Mouse (Mus musculus) C2C12 (cell line): ENCODE data around the gene Prkx.

ENCODE experiments used
- CEBPB ChIP-seq: IDR thresholded peaks from one replicate; pipeline ENCODE4 v1.6.1; 2011; ENCODE audit warnings: low read depth, mild to moderate bottlenecking, control low read depth, moderate library complexity
- CTCF ChIP-seq: IDR thresholded peaks from one replicate; pipeline ENCODE4 v1.5.1; 2011; ENCODE audit not compliant: control insufficient read depth, insufficient read depth, insufficient read length
- MAX ChIP-seq: IDR thresholded peaks from one replicate; pipeline ENCODE4 v1.6.1; 2011; ENCODE audit warnings: mild to moderate bottlenecking, control low read depth
- MYOD1 ChIP-seq: IDR thresholded peaks from one replicate; pipeline ENCODE4 v1.6.1; 2011; ENCODE audit warnings: low read depth; ENCODE audit not compliant: control insufficient read depth, insufficient read length
- MYOG ChIP-seq: IDR thresholded peaks from one replicate; pipeline ENCODE4 v1.6.1; 2011; ENCODE audit not compliant: control insufficient read depth, insufficient read length; ENCODE audit errors: extremely low read depth
- USF1 ChIP-seq: IDR thresholded peaks from one replicate; pipeline ENCODE4 v1.6.1; 2011; ENCODE audit warnings: low read depth, mild to moderate bottlenecking, control low read depth, moderate library complexity

- TF ChIP-seq CTCF (no peak), MAX (no peak), MYOD1 (no peak), CEBPB (no peak), USF1 (no peak), MYOG (no peak)
Observed at GRCm38 (mm10) chrX:77799554-77799953, 3.5 kb upstream of the Prkx start.
